Mouse (Mus musculus) C2C12 (cell line): ENCODE results near the gene Madd. TPM values are rescaled to one million over a fixed set of nuclear protein-coding genes. Genes with fewer than 3 reads are reported as not detected.

Source experiments
- H3K27me3 ChIP-seq: one replicate; pipeline ENCODE4 v1.6.1; 2011; ENCODE audit not compliant: control insufficient read depth, insufficient read depth, insufficient read length
- H3K36me3 ChIP-seq: one replicate; pipeline ENCODE4 v1.6.1; 2011; ENCODE audit not compliant: control insufficient read depth, insufficient read depth
- H3K4me3 ChIP-seq: one replicate; pipeline ENCODE4 v1.5.1; 2011; ENCODE audit warnings: mild to moderate bottlenecking, control low read depth; ENCODE audit not compliant: poor library complexity, insufficient read depth, severe bottlenecking
- H3K79me2 ChIP-seq: one replicate; pipeline ENCODE4 v1.6.1; 2011; ENCODE audit not compliant: control insufficient read depth, insufficient read depth
- H3K79me3 ChIP-seq: one replicate; pipeline ENCODE4 v1.6.1; 2011; ENCODE audit warnings: low read depth, control low read depth
- H3ac ChIP-seq: one replicate; pipeline ENCODE3; 2011; ENCODE audit warnings: low read depth; ENCODE audit not compliant: control insufficient read depth, insufficient read length
- CEBPB ChIP-seq: IDR thresholded peaks from one replicate; pipeline ENCODE4 v1.6.1; 2011; ENCODE audit warnings: low read depth, mild to moderate bottlenecking, control low read depth, moderate library complexity
- CTCF ChIP-seq: IDR thresholded peaks from one replicate; pipeline ENCODE4 v1.5.1; 2011; ENCODE audit not compliant: control insufficient read depth, insufficient read depth, insufficient read length
- FOSL1 ChIP-seq: IDR thresholded peaks from one replicate; pipeline ENCODE4 v1.8.0; 2011; ENCODE audit warnings: mild to moderate bottlenecking, low read length; ENCODE audit not compliant: poor library complexity, insufficient read depth, severe bottlenecking
- MAX ChIP-seq: IDR thresholded peaks from one replicate; pipeline ENCODE4 v1.6.1; 2011; ENCODE audit warnings: mild to moderate bottlenecking, control low read depth
- MYOD1 ChIP-seq: IDR thresholded peaks from one replicate; pipeline ENCODE4 v1.6.1; 2011; ENCODE audit warnings: low read depth; ENCODE audit not compliant: control insufficient read depth, insufficient read length
- MYOG ChIP-seq: IDR thresholded peaks from one replicate; pipeline ENCODE4 v1.6.1; 2011; ENCODE audit not compliant: control insufficient read depth, insufficient read length; ENCODE audit errors: extremely low read depth
- USF1 ChIP-seq: IDR thresholded peaks from one replicate; pipeline ENCODE4 v1.6.1; 2011; ENCODE audit warnings: low read depth, mild to moderate bottlenecking, control low read depth, moderate library complexity
- polyA plus RNA-seq: library from polyadenylated mRNA; unstranded; fragments of >200 nt; fragmentation: generic; extraction: Trizol; gene quantifications from one replicate; pipeline ENCODE4 v1.2.1, GENCODE M21; 2012; ENCODE audit warnings: missing spikeins

Gene Madd
- polyA plus RNA-seq, 1 experiment, result 4.9 TPM

- no peak for TF ChIP-seq CEBPB
- no peak for TF ChIP-seq MYOG
- TF ChIP-seq MAX, result no peak
- TF ChIP-seq CTCF, result no peak
- TF ChIP-seq USF1, result no peak
- TF ChIP-seq MYOD1, result no peak
- no peak for TF ChIP-seq FOSL1
- no peak overlapping the region for H3ac ChIP-seq
- no peaks in the 10 kb centered on the region for H3K79me3 ChIP-seq
- no peaks in the 10 kb centered on the region for H3K36me3 ChIP-seq
- no peaks in the 10 kb centered on the region for H3K79me2 ChIP-seq
- peaks cover 76% of the 10 kb centered on the region for H3K27me3 ChIP-seq
- H3K4me3 ChIP-seq, result no peak overlapping the region
These were observed 60.1 kb downstream of the Madd start for GRCm38 (mm10) chr2:91123521-91123920.

GRCm38 (mm10) chr2:91121497-91121896 is 62.1 kb downstream of the Madd start:
- no peak overlapping the region for H3K4me3 ChIP-seq
- no peaks in the 10 kb centered on the region for H3K79me2 ChIP-seq
- TF ChIP-seq CTCF, result no peak
- TF ChIP-seq CEBPB, result no peak
- no peak for TF ChIP-seq MAX
- TF ChIP-seq MYOG, result no peak
- H3K27me3 ChIP-seq, result peaks cover 79% of the 10 kb centered on the region
- H3K36me3 ChIP-seq, result no peaks in the 10 kb centered on the region
- H3ac ChIP-seq, result no peak overlapping the region
- no peaks in the 10 kb centered on the region for H3K79me3 ChIP-seq

GRCm38 (mm10) chr2:91121011-91121410 is 62.6 kb downstream of the Madd start:
- Histone ChIP-seq H3K79me2 (no peaks in the 10 kb centered on the region), H3ac (no peak overlapping the region), H3K36me3 (no peaks in the 10 kb centered on the region), H3K79me3 (no peaks in the 10 kb centered on the region), H3K27me3 (peaks cover 74% of the 10 kb centered on the region), H3K4me3 (no peak overlapping the region)
- no peak for TF ChIP-seq MAX

- no peaks in the 10 kb centered on the region for H3K79me3 ChIP-seq
- H3K4me3 ChIP-seq, result no peak overlapping the region
- no peak for TF ChIP-seq MAX
- TF ChIP-seq MYOG, result no peak
- no peak for TF ChIP-seq CTCF
- no peak for TF ChIP-seq USF1
- no peak for TF ChIP-seq CEBPB
- no peak for TF ChIP-seq MYOD1
- TF ChIP-seq FOSL1, result no peak
- H3K27me3 ChIP-seq, result peaks cover 67% of the 10 kb centered on the region
- no peaks in the 10 kb centered on the region for H3K79me2 ChIP-seq
- no peak overlapping the region for H3ac ChIP-seq
- H3K36me3 ChIP-seq, result no peaks in the 10 kb centered on the region
These were observed 63.4 kb downstream of the Madd start for GRCm38 (mm10) chr2:91120261-91120671.

GRCm38 (mm10) chr2:91119551-91119950 is 64.1 kb downstream of the Madd start:
- no peak for TF ChIP-seq CTCF
- no peak for TF ChIP-seq FOSL1
- no peak for TF ChIP-seq MYOG
- TF ChIP-seq MYOD1, result no peak
- TF ChIP-seq MAX, result no peak
- no peak for TF ChIP-seq CEBPB
- no peaks in the 10 kb centered on the region for H3K36me3 ChIP-seq
- no peak overlapping the region for H3ac ChIP-seq
- H3K27me3 ChIP-seq, result peaks cover 60% of the 10 kb centered on the region
- no peaks in the 10 kb centered on the region for H3K79me2 ChIP-seq
- no peaks in the 10 kb centered on the region for H3K79me3 ChIP-seq
- H3K4me3 ChIP-seq, result no peak overlapping the region

GRCm38 (mm10) chr2:91119061-91119460 is 64.6 kb downstream of the Madd start:
- no peak for TF ChIP-seq MYOG
- no peak for TF ChIP-seq FOSL1
- TF ChIP-seq MAX, result no peak
- TF ChIP-seq CEBPB, result no peak
- no peak for TF ChIP-seq USF1
- no peak for TF ChIP-seq CTCF
- no peak for TF ChIP-seq MYOD1
- H3K79me2 ChIP-seq, result no peaks in the 10 kb centered on the region
- H3K4me3 ChIP-seq, result no peak overlapping the region
- H3K79me3 ChIP-seq, result no peaks in the 10 kb centered on the region
- H3ac ChIP-seq, result no peak overlapping the region
- peaks cover 55% of the 10 kb centered on the region for H3K27me3 ChIP-seq
- H3K36me3 ChIP-seq, result no peaks in the 10 kb centered on the region
